Mouse (Mus musculus): Measurements from ENCODE around the gene Ptprm.

Gene Ptprm

DNA sequence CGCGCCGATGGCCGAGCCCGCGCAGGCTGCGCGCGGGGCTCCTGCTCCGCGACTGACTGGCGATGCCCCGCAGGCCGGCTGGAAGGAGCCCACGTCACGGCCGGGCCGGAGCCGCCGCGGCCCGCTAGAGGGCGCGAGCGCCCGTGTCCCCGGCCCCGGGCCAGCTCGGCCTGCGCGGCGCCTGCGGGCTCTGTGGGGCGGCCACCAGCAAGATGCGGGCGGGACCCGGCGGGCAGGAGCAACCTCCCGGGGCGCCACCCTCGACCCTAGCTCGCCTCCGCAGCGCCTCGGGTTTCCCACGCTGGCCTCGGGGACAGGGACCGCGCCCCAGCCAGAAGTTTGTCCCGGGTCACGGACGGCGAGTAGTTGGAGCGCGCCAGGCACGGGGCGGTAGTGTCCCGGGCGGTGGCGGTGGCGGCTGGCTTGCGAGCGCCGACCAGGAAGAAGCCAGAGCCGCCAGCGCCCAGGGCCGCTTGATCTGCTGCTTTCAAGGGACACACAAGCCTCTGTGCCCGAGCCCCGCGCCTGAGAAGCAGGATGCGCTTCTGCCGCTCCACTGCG is at the start of gene Ptprm:
TSS of gene Ptprm (minus strand) at position 7 of the 561 bp plus-strand sequence.
- DNase-seq (ENCODE audit: low read depth): no peak

DNA sequence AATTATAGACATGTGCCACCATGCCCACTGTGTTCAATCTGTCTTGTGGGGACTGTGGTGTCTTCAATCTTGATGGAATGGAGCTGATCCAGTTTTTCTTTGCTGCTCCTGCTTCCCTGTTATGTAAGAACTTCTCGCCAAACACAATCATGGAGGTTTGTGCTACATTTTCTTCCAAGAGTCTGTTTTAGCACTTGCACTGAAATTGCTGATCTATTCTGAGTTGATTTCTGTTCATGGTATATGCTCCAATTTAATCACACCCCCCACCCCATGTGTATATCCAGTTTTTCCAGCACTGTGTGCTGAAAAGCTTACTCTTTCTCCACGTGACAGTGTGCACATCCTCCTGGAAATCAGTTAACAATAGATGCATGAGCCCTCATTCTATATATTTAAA is 41.9 kb upstream of the Ptprm start:
- DNase-seq (ENCODE audit: low read depth): no peak

DNA sequence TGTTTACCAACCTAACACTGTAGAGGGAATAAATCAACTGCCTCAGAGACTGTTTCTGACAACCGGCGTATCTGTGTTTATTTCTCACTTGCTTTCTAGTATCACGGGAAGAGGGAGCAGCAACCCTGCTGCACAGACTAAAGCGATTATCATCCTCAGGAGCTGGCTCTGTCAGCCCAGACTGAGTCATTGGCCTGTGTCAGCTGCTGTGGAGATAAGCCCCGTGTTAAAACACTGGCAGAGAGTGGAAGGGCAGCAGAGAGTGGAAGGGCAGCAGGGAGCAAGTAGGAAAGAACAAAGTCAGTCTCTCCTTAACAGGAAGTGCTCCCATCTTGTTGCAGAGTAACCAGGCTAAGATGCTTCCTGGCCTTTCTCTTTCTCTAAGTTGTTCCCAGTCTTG is 36.6 kb upstream of the Ptprm start:
- no peak for DNase-seq (ENCODE audit: low read depth)

DNA sequence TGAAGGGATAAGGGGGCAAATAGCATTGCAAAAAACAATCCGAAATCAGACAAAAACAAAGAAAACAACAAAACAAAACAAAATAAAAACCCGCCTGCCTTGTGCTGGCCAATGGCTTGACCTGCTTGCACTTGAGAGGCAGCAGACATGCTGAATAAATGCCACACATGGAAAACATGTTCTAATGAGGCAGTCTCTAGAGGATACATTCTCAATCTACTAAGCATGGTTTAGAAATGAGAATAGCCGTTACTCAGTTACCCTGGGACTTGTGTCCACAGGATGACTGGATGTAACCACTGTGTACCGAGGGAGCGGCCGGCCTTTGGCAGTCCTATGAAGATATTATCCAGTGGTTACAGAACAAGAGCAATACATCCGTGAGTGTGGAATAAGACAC is 33.9 kb upstream of the Ptprm start:
- DNase-seq (ENCODE audit: low read depth): no peak

DNA sequence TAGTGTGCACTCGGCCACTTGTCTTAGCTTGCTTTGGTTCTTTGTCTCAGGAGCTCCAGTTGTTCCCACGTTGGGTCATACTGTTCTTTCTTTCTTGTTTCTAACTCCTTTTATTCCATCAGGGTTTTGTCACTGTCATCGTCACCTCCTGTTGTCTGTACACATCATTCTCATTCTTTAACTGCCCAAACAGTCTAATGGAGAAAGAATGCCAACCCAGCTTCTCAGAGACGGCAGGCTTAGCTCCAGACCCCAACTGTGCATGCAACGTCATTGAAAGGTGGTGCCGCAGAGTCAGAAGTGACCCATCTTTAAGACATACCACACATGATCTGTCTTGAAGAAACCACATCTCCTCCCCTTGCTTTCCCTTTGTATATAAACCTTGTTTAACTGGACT is 31.0 kb upstream of the Ptprm start:
- no peak for DNase-seq (ENCODE audit: low read depth)

DNA sequence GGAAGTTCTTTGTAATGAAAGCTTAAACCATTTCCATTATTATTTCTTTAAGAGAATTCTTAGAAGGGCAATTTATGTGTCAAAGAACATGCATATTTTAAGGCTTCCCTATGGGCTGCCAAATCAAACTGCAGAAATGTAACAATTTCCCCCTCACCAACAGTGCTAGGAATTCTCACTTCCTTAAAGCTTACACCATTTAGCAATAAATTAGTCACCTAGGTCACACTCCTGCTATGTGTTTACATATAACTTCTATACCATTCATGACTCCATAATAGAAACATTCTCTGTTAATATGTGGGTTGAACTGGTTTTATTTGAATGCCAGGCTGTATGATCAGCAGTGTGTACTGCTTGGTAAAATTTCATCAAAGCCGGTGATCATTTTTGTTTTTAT is 29.4 kb upstream of the Ptprm start:
- no peak for DNase-seq (ENCODE audit: low read depth)

DNA sequence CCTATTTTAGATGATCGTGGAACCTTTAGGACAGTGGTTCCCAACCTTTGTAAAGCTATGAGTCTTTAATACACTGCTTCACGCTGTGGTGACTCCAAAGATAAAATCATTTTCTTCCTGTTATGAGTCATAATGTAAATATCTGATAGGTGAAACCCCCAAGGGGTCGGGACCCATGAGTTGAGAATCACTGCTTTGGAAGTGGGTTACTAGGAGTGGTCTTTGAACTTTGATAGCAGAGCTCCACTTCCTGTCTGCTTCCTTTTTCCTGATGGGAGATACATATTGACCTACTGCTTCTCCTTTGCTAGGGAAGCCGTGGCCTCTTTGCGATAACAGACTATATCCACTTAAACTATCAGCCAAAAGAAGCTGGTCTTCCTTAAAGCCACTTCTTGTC is 27.4 kb upstream of the Ptprm start:
- no peak for DNase-seq (ENCODE audit: low read depth)

DNA sequence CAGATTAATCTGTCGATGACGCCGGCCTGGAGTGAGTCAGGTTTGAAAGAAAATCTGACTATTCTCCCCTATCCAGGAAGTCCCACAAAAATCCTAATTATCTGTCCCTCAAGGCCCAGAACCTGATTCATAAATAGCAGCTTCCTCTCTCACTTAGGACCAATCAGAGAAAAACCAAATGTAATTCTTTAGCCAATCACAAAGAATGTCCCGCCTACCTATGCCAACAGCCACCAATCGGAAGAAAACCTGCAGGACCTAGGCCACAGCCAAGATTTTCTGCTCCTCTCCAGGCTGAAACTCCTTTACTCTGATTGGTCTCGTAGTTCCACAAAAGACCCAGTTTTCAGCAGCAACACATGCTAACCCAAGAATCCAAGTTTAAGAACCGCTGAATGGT is 13.6 kb upstream of the Ptprm start:
- DNase-seq (ENCODE audit: low read depth): no peak

DNA sequence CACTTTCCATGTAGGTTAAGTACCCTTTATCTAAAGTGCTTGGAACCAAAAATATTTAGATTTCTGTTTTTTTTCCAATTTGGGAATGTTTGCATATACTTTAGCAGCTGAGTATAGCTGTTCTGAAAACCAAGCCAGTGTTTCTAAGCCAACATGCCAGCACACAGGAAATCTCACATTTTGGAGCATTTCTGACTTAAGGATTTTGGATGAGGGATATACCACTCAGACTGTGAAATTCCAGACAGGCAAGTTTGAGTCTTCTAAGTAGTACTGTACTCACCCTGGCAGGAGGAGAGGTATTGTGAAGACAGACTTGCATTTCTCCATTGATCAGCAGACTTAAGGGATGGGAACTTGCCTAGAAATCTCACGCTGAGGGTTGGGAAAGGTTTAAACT is 10.2 kb upstream of the Ptprm start:
- DNase-seq (ENCODE audit: low read depth): no peak

DNA sequence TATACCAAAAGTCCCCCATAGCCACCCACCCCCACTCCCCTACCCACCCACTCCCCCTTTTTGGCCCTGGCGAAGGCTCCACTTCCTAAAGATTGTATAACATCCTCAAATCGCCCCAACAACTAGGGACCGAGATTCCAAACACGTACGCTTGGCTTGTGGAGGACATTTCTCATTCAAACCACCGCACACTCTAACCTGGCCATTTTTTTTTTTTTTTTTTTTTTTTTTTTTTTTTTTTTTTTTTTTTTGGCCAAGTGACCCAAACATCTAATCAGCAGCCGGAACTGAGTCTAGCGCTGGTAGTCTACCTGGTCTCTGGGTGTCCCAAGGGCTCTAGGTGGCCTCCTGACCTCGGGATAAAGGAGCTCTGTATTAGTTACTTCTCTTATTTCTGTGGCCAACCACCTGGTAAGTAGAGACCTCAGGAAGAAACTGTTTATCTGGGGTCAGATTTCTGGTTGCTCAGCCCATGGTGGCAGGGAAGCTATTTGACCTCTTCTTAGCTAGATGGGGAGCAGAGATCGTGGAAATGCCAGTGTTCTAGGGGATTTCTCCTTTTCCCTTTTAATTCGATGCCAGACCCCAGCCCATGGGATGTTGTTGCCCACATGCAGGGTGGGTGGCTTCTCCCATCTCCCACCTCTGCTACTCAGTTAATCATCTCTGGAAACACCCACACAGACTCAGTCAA is 9.3 kb upstream of the Ptprm start:
- no peak for DNase-seq (ENCODE audit: low read depth)

DNA sequence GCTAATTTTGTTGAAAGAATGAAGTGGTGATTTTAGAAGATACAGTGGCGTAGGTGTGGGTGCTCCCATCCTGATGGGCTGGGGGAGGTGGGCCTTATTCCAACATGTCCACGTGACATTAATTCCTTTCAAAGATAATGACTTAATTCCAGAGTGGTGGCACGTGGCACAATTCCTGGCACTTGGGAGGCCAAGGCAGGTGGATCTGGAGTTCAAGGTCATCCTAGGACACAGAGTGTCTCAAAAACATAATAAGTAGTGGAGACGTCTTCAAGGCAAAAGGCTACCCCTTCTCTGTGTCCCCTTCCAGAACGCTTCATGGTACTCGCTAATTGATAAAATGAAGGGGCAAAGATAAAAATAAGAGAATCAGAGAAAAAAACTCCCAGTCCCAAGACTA is 7.9 kb upstream of the Ptprm start:
- DNase-seq (ENCODE audit: low read depth): no peak

DNA sequence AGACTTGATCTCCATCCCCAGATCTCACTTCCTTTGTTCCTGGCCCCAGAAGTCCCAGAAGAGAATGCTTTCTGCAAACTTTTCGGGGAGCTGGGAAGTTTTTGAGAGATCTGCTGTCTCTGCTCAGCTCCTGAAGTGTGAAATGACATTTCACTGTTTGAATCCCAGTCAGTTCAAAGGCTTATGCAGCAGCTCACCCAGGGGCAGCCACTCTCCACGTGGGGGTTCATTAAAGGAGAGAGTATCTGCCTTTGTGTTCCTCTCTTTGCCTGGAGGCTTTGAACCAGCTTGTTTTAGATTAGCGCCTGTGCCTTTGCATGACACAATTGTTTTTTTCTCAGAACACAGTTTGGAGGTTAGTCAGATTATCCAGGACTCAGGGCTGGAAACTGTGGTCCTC is 6.3 kb upstream of the Ptprm start:
- DNase-seq (ENCODE audit: low read depth): no peak

DNA sequence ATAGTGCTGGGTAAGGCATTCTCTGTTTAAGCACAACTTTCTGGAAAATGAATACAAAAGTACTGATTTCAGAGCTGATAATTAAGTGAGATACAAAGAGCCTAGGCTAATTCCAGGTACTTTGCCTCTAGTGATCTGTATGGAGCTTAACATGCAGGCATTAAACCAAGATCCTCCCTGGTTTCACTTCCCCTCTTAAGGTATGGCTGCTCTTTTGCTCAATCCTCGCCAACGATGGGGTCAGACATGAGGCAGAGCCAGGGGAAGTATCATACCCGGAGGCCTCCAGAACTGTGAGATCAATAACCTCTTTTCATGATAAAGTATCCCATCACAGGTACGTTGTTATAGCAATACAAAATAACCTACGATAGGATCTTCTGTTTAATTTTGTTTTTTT is 5.3 kb upstream of the Ptprm start:
- DNase-seq (ENCODE audit: low read depth): no peak

DNA sequence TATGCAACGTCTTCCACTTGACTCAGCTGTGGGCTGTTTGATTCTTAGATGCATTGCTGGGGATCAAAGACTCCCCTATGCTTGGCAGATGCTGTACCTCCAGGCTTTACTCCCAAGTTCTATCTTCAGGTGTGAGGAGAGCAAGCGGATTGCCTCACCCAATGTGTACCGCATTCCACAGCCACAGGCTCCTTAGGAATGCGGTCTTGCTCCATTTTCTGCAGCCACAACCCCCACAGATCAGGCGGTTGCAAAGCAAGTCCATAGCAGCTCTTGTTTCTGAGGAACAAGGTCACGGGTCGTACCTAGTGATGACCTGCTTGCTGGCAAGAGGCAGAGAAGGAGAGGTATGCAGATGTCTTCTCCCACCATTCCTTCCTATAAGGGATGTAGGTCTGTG is 4.3 kb upstream of the Ptprm start:
- DNase-seq (ENCODE audit: low read depth): no peak

DNA sequence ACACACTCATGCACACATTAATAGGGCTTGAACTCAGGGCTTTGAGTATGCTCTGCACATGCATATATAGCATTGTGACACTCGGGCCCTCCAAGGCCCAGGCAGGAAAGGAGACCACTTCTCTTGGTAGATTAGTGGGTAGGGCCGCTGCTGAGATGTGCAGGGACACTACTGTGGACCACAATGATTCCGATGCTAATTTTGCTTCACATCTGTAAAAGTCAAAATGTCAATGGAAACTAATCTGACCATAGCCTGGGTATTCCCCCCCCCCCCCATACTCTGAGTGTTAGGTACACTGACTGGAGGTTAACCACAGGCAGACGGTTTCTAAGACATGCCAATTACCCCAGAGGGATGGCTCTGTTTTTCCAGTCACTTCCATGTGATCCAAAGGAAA is 2.9 kb upstream of the Ptprm start:
- DNase-seq (ENCODE audit: low read depth): no peak

DNA sequence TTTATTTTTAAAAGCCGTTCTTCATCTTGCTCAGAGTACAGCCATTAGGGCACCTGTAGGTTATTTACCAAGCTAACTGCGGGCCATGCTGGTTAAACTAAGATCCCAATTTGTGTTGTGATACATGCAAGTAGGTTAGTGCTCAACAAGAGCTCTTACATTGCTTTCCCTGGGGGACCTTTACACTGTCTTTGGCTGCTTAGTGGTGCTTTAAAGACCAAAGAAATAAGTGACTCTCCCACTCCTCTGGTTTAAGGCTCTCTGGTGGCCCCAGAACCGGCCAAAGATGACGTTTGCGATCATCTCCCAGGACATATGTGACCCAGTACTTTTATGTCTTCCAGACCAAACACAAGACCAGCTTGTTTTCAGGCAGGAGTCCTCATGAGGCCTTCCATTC is 994 bp upstream of the Ptprm start:
- no peak for DNase-seq (ENCODE audit: low read depth)

DNA sequence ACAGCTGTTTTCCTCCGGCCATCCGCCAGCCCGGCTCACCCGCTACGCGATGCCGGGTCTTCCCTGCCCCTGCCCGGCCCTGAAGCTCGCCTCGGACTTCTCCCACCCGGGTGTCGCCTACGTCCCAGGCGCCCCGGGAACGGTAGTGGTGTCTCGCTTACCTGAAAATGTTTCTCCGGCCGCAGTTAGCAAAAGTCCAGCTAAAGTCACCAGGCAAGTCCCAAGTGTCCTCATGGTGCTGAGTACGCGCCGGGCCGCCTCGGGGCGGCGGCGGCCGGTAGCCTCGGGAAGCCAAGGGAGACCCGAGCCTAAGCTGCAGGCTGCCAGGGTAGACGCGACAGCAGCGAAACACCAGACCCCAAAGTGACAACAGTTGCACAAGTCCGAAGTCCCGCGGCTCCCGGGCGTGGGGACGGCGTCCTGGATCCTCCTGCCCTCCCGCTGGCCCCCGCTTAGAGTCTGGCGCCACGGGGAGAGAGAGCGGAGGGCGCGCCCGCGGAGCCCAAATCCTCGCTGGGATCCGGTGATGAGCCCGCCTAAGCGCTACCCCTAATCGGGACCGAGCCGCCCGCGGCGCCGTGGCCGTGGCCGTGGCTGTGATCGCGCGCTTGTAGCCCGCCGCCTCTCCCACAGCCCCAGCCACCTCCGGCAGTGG is 334 bp downstream of the Ptprm start:
- no peak for DNase-seq (ENCODE audit: low read depth)

DNA sequence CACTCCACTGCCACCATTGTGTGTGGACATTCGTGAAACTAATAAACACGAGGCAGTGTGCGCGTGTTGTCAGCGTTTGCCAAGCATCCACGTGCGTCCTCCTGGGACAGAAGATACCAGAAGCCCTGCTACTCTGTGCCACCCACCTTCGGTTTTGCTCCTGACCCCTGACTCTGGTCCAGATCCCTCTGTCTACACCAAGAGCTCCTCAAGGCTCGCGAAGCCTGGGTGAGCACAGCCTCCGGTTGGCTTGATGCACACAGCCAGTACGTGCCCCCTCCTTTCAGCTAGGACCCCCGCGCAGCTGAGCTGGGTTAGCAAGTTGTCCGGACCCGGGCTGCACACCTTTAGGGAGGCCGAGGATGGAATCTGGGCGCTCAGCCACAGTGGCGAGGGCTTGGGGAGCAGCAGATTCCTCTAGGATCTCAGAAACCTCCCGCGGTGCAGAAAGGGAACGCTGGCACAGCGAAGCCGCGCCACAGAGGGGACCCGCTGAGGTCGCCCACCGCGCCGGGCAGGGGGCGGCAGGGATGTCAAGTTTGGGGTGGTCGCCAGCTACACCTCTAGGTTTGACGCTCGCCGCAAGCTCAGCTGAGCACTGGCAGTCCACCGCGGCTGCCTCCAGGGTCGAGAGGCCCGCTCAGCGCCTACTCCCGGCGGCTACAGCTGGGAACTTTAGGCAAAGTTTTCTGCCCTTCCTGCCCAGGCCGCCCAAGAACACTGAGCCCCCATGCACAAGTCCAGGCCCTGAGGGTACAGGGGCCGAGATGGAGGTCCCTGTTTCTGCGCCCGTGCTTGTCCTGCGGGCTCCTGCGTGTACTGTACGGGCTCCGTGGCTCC is 1.1 kb downstream of the Ptprm start:
- DNase-seq (ENCODE audit: low read depth): no peak

DNA sequence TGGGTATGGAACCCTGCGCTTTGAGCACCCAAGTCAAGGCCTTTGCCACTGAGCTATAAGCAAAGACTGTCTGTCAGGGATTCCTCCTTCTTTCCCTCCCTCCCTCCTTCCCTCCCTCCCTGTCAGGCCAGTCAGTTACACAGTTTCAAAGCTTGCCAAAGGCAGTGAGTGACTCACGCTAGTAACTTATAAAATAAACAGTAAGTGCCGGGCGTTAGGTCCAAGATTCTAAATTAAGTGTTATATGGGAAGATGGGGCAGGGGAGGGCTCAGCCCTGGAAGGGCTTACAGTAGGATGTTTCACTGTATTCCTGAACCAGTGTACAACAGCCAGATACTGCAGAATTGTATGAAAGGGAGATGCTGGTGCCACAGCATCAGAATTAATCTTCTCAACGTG is 2.8 kb downstream of the Ptprm start:
- DNase-seq (ENCODE audit: low read depth): no peak

DNA sequence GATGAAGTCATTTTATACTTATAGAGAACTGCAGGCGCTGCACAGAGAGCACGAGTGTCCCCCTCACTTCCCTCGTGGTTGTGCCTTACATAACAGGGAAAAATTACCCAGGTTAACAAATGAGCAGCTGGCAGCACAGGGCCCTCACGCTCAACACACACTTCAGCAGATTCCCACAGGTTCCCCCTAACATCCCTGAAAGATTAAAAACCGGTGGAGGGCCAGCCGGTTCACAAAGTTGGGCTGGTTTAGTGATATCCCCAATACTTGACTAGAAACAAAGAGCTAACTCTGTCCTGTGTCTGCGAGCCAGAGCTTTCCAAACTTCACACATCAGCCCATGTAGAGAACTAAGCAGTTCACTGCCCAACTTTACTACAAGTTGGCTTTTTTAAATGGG is 3.7 kb downstream of the Ptprm start:
- DNase-seq (ENCODE audit: low read depth): no peak

DNA sequence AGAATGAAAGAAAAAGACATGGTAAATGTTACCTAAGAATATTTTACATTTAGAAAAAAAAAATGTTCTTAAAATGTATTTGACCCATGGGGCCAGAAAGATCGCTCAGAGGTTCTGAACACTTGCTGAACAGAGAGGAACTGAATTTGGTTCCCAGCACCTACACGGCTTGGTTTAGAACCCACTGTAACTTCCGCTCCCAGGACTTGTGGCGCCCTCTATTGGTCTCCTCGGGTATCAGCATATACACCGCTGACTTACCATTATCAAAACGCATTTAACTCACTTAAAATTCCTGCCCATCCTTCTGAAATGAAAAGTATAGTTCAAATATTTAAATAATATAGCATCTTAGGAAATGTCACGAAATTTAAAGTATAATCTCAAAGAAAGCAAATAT is 4.7 kb downstream of the Ptprm start:
- no peak for DNase-seq (ENCODE audit: low read depth)

DNA sequence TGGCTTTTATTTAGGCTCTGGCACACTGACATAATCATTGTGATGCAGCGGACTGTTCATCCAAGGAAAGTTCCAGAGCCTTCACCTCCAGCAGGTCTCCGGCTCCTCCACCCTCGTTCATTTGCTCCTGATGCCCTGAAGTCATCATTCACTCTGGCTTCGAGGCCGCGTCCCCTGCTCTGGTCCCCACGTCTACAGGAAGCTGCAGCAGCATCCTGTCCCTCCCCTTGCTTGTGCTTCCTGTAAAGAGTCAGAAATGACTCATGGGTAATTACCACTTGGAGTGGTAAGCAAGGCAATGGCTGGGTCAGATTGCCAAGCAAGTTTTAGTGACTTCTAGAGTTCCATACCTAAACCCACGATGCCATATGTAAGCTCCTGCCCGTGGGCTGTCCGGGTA is 7.3 kb downstream of the Ptprm start:
- no peak for DNase-seq (ENCODE audit: low read depth)

DNA sequence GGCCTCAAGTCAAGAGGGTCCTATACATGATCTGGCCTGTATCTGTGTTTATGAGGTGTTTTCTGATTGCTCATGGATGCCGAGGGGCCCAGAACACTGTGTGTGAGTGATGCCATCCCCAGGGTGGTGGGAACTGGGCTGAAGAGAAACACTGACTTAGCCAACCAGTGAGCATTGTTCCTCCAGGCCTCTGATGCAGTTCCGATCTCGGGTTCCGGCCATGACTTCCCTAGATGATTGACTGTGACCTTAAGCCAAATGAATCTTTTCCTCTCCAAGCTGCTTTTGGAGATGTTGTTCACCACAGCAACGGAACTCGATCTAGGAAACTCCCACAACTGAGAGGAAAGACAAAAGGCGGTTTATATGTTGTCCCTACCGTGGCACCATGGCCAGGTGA is 9.1 kb downstream of the Ptprm start:
- DNase-seq (ENCODE audit: low read depth): no peak

Measured in 416B (cell line).